Mouse (Mus musculus) CD8-positive naive resting alpha-beta T cell, adult 2 months (primary cell): ENCODE results near the gene Arhgef18.

ENCODE experiments used
- DNase-seq, 2 experiments: peaks; one replicate each; pipeline ENCODE4 v3.0.0; 2022; ENCODE audit warnings: low read depth in 2 of 2, low spot score in 2 of 2

Gene Arhgef18

DNA sequence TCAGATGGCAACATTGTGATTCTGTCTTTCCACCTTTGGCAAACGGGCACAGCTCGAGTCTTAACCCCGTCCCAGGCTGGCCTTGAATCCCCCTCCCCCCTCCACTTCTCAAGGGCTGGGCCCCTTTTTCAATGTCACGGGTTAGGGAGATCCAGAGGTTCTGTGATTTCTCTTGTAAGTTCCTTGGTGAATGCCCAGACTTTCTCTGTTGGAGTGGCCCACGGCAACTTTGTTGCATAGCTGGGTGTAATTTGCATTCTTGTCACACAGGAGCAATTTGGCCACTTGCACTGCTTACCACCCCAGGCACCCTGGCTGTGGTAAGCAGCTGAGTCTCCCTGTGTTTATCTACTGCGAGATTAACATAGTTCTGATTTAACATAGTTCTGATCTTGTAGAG, 1.8 kb downstream of the Arhgef18 start:
- DNase-seq, result no peak

GRCm38 (mm10) chr8:3395246-3395645, 2.4 kb downstream of the Arhgef18 start:
- no peak for DNase-seq

- no peak for DNase-seq
Observed at GRCm38 (mm10) chr8:3397597-3397996, 4.8 kb downstream of the Arhgef18 start.

GRCm38 (mm10) chr8:3400509-3400908, 7.7 kb downstream of the Arhgef18 start:
- DNase-seq, result no peak

DNA sequence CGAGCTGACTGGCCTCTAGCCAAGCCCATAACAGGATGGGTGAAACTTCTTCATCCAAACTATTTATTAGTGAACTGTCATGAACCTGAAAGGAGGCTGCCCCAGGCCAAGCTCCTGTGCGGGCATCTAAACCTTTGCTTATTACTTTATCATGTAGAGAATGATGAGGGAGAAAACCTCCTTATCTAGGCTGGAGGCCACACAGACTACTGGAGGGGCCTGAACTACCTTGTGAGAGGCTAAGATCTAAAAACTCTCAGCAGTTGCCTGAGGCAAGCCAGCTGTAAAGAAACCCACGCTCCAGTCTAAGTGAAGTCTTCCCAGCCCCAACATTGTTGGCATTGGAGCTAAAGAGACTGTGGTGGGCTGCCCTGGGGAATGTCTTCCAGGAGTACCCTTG, 14.6 kb downstream of the Arhgef18 start:
- DNase-seq, result no peak

DNA sequence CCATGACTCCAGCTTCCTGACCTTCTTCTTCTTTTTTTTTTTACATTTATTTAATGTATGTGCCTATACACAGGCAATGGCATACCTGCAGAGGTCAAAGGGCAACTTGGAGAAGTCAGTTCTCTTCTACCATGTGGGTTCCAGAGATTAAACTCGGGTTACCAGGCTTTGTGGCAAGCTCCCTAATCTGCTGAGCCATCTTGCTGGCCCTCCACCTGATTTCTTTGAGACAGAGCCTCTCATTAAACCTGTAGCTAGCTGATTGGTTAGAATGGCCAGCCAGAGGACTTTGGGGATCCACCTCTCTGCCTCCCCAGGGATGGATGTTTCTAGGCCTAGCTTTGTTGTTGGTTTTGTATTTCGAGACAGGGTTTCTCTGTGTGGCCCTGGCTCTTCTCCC, 18.3 kb downstream of the Arhgef18 start:
- no peak for DNase-seq

DNA sequence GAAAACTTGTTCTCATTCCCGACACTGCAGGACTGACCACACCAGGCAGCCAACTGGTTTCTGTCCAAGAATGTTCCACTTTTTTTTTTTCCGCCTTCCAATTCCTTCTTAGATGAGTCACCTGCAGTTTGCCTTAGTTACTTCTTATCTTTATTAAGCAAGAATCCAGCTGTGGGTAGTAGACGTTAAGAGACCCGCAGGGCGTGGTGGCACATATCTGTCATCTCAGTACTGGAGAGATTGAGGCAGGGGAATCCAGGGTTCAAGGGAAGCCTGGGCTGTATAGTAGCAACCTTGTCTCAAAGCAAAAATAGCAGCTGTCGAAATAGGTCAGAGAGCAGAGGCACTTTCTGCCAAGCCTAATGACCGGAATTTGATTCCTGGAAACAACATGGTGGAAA, 19.1 kb downstream of the Arhgef18 start:
- DNase-seq, result no peak

GRCm38 (mm10) chr8:3412816-3413215, 20.0 kb downstream of the Arhgef18 start:
- no peak for DNase-seq

DNA sequence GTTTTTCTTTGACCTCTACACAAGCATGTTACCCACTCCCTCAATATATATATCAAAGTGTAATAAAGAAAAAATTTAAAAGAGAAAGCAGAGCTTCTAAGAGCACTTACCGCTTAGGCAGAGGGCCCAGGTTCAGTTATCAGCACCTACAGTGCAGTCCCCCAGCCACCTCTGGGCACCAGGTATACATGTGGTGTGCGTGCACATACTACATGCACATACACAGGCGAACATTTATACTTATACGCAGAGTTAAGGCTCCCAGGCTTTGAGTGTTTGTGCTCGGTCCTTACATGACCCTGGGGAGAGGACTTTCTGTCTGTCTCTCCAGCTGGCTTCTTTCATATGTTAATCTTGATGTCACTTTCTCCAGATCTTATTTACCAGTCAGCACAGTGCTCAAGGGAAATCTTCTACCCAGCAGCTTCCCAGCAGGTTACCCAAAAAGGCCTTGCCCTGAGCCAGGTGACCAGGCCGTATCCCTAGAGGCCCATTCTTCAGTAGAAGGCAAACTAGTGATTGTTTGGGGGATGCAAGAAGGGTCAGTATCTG, 21.9 kb downstream of the Arhgef18 start:
- no peak for DNase-seq

GRCm38 (mm10) chr8:3415259-3415658, 22.5 kb downstream of the Arhgef18 start:
- DNase-seq, result no peak

GRCm38 (mm10) chr8:3415661-3416060, 22.9 kb downstream of the Arhgef18 start:
- DNase-seq, result no peak

DNA sequence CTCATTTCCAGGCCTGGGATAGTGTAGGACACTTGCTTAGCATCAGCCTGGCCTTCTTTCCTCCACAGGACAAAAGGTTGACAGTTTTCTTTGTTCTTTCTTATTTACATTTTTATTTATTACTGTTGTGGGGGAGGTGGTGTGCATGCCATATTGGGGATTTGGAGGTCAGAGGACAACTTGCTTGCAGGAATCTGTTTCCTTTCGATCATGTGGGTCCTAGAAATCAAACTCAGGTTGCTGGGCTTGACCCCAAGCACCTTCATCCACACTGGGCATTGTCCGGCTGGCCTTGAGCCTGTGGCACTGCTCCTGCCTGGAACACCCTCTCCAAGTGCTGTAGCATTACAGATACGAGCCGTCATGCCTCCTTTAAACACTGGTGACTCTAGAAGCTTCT, 24.0 kb downstream of the Arhgef18 start:
- no peak for DNase-seq

GRCm38 (mm10) chr8:3417455-3417854, 24.6 kb downstream of the Arhgef18 start:
- DNase-seq, result no peak

- no peak for DNase-seq
Observed at GRCm38 (mm10) chr8:3418101-3418500, 25.3 kb downstream of the Arhgef18 start.

DNA sequence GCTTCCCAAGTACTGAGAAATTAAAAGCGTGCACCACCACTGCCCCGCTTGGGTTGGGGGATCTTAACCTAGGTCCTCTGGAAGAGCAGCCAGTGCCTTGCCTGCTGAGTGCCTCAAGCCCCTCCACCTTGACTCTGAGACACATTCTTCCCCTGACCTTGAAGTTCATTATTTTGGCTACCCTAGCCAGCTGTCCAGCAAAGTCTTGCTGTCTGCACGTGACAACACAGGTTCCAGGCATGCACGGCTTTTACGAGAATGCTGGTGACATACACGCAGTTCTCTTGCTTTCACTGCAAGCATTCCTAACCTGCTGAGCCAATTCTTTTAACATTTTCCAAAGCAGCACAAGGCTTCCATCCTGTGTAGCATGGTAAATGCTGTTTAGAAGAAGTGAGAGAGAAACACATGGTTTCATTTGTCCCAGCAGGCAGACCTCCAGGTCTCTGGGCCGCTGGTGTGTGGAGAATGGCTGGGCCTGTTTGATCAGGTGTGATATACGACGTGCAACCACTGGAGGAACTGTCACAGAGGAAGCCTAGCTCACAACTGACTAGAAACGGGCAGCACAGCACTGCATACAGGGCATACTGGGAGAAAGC, 27.4 kb downstream of the Arhgef18 start:
- no peak for DNase-seq

DNA sequence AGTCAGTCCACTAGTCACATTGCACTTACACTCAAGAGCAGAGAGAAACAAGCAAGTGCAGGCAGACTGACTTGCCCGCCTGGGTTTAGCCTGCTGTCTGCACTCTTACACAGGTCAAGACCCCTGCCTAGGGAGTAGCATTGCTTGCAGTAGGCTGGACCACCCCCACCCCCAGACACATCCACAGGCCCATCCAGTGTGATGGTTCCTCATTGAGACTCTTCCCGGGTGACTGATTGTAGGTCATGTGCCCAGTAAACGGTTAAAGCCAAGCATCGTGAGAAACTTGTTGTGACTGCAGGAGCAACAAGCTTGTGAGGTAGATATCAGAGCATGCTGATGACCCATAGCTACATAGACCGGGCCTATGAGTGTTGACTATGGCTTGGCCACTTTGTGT, 28.7 kb downstream of the Arhgef18 start:
- no peak for DNase-seq

DNA sequence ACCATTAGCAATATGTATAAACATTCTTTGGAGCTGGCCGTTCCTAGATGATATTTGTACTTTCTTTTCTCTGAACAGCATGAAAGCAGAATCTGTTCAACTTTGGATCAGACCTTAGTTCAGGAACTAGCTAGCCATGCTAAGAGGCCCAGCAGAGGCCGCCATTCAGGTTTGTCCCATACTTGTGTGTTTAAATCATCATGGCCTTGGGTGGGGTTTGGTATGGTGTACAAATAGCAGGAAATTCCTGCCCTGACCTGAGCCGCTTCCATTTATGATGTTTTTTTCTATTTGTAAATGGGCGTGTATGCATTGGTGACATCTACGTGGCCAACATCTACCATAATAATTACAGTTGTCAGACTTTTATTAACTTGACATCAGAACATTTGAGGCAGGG, 32.4 kb downstream of the Arhgef18 start:
- DNase-seq, result no peak

DNA sequence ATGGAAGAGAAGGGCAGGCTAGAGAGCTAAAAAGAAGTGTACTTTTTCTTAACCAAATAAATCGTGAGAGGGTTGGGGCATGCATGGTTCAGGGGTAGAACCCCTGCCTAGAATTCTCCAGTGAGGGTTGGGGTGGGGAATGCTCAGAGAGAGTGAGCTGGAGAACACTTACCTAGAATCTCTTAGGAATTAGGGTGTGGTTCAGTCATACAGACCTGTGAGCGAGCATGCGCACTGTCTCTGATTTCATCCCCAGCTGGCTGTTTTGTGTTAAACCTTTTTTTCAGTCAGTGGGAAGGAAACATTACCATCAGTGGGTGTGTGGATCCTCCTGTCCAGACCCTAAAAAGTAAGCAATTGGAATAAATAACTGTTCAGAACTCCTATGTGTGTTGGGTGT, 33.4 kb downstream of the Arhgef18 start:
- no peak for DNase-seq

DNA sequence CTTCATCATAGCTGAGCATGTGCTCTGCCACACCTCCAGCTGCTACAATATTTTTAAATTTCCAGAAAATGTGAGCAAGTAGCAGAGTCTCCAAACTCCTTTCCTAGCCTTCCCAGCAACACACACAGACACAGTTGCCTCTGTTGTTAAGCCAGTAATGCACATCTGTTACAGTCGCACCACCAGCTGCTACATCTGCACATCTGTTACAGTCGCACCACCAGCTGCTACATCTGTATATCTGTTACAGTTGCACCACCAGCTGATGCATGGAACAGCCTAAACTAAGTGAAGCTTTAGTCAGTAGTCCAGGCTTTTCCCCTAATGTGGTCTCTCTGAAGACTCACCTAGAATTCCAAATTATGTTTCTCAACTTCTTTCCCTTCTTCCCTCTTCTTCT, 35.6 kb downstream of the Arhgef18 start:
- no peak for DNase-seq

GRCm38 (mm10) chr8:3429966-3430365, 37.2 kb downstream of the Arhgef18 start:
- no peak for DNase-seq

- no peak for DNase-seq
Observed at GRCm38 (mm10) chr8:3431113-3431512, 38.3 kb downstream of the Arhgef18 start.

DNA sequence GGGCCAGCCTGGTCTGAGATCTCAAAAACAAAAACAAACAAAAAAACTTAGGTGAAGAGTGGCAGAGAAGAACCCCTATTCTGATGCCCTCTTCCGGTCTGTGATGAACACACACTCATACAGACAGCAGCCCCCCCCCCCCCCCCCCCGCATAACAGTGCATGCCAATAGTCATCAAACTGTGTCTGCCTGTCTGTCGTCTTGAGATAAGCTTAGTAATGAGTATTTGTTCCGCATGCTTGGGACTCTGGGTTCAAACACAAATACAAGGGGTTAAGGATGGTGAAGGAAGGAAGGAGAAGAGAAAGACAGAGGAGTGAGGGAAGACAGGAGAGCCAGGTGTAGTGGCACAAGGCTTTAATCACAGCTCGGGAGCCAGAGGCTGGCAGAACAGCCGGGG, 43.7 kb downstream of the Arhgef18 start:
- no peak for DNase-seq

DNA sequence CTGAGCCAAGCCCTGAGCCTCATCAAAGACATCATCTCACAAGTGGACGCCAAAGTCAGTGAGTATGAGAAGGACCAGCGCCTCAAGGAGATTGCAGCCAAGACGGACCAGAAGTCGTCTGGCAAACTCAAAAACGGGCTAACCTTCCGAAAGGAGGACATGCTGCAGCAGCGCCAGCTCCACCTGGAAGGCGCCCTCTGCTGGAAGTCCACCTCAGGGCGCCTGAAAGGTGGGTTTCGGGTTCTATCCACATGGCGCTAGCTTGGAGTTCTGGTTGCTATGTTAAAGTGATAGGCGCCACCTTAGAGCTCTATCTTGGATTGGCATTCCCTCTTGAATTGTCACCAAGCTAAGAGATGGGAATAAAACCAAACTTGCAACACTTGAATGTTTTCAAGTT, 46.7 kb downstream of the Arhgef18 start:
- DNase-seq, result no peak
